Mouse (Mus musculus) midbrain, embryonic 10.5 days (tissue): ENCODE measurements around the gene Kcnk5. TPM values are rescaled to one million over a fixed set of nuclear protein-coding genes. Genes with fewer than 3 reads are reported as not detected.

Experiments
- DNase-seq: peaks from one replicate; pipeline ENCODE4 v3.0.0-alpha.2; 2017; ENCODE audit warnings: low spot score
- H3K27ac ChIP-seq: fragments of 300-500 bp; sonication (generic); replicated peaks from 2 replicates; pipeline ENCODE4 v1.5.1; 2016; ENCODE audit warnings: mild to moderate bottlenecking
- H3K27me3 ChIP-seq: fragments of 300-500 bp; sonication (generic); 2 replicates; pipeline ENCODE4 v1.6.1; 2016; ENCODE audit warnings: low read depth, mild to moderate bottlenecking; ENCODE audit not compliant: poor library complexity, severe bottlenecking
- H3K36me3 ChIP-seq: fragments of 300-500 bp; sonication (generic); 2 replicates; pipeline ENCODE4 v1.6.1; 2016; ENCODE audit warnings: mild to moderate bottlenecking, moderate library complexity
- H3K4me1 ChIP-seq: fragments of 300-500 bp; sonication (generic); 2 replicates; pipeline ENCODE4 v1.6.1; 2016
- H3K4me3 ChIP-seq: fragments of 300-500 bp; sonication (generic); 2 replicates; pipeline ENCODE4 v1.5.1; 2016; ENCODE audit warnings: mild to moderate bottlenecking, moderate library complexity
- H3K9me3 ChIP-seq: fragments of 300-500 bp; sonication (generic); replicated peaks from 2 replicates; pipeline ENCODE4 v1.6.1; 2016; ENCODE audit warnings: mild to moderate bottlenecking
- WGBS: fragments of 180-500 bp; shearing (Covaris S2); methylation state at CpG from one replicate; pipeline ENCODE4 v1.1.7; 2016; 5-methylcytosine and 5-hydroxymethylcytosine counted together
- polyA plus RNA-seq: library from polyadenylated mRNA; unstranded; fragments of >200 nt; fragmentation: Nextera tagmentation; extraction: Ambion mirVana; gene quantifications from 2 replicates; pipeline ENCODE4 v1.2.1, GENCODE M21; 2016

Kcnk5 gene
- polyA plus RNA-seq, 1 experiment from 2014 or later = 10.2 TPM

- no peak overlapping the region for H3K27ac ChIP-seq
- no peaks in the 10 kb centered on the region for H3K36me3 ChIP-seq
- no peaks in the 10 kb centered on the region for H3K27me3 ChIP-seq
- no peak for DNase-seq
- no peak overlapping the region for H3K4me3 ChIP-seq
- WGBS = 91% methylated on average over 11 of the region's 11 CpGs
- no peaks in the 10 kb centered on the region for H3K9me3 ChIP-seq
- peaks cover 14% of the 10 kb centered on the region for H3K4me1 ChIP-seq
These were observed 61.6 kb downstream of the Kcnk5 start for GRCm38 (mm10) chr14:20120012-20120411.

- Histone ChIP-seq H3K27ac (no peak overlapping the region), H3K36me3 (no peaks in the 10 kb centered on the region), H3K4me1 (peaks cover 11% of the 10 kb centered on the region), H3K4me3 (no peak overlapping the region), H3K9me3 (no peaks in the 10 kb centered on the region; the same call in 1 of the 2 replicates), H3K27me3 (no peaks in the 10 kb centered on the region)
- no peak for DNase-seq
- 68% methylated on average over 9 of the region's 9 CpGs for WGBS
These were observed 65.4 kb downstream of the Kcnk5 start for GRCm38 (mm10) chr14:20116149-20116605.

GRCm38 (mm10) chr14:20114951-20115350, 66.7 kb downstream of the Kcnk5 start:
- no peaks in the 10 kb centered on the region; the same call in 1 of the 2 replicates for H3K9me3 ChIP-seq
- peaks cover 11% of the 10 kb centered on the region for H3K4me1 ChIP-seq
- no peaks in the 10 kb centered on the region for H3K36me3 ChIP-seq
- H3K27me3 ChIP-seq = no peaks in the 10 kb centered on the region
- no peak overlapping the region for H3K4me3 ChIP-seq
- H3K27ac ChIP-seq = no peak overlapping the region
- DNase-seq = no peak
- WGBS = 91% methylated on average over 6 of the region's 6 CpGs

GRCm38 (mm10) chr14:20113964-20114363, 67.6 kb downstream of the Kcnk5 start:
- Histone ChIP-seq H3K27me3 (no peaks in the 10 kb centered on the region), H3K27ac (no peak overlapping the region), H3K4me1 (peaks cover 11% of the 10 kb centered on the region), H3K9me3 (no peaks in the 10 kb centered on the region; the same call in 1 of the 2 replicates), H3K36me3 (no peaks in the 10 kb centered on the region), H3K4me3 (no peak overlapping the region)
- DNase-seq = peak; percentile 83
- 7% methylated on average over 6 of the region's 6 CpGs for WGBS

- Histone ChIP-seq H3K9me3 (no peaks in the 10 kb centered on the region; the same call in 1 of the 2 replicates), H3K4me1 (peaks cover 11% of the 10 kb centered on the region), H3K27me3 (no peaks in the 10 kb centered on the region), H3K27ac (no peak overlapping the region), H3K4me3 (no peak overlapping the region), H3K36me3 (no peaks in the 10 kb centered on the region)
- WGBS = 67% methylated on average over 7 of the region's 7 CpGs
- DNase-seq = no peak
These were observed 68.2 kb downstream of the Kcnk5 start for GRCm38 (mm10) chr14:20113189-20113961.

- Histone ChIP-seq H3K27me3 (no peaks in the 10 kb centered on the region), H3K4me3 (no peak overlapping the region), H3K27ac (no peak overlapping the region), H3K9me3 (no peaks in the 10 kb centered on the region; the same call in 1 of the 2 replicates), H3K4me1 (peaks cover 9% of the 10 kb centered on the region), H3K36me3 (no peaks in the 10 kb centered on the region)
- no peak for DNase-seq
- 64% methylated on average over 3 of the region's 3 CpGs for WGBS
These were observed 69.4 kb downstream of the Kcnk5 start for GRCm38 (mm10) chr14:20112218-20112617.

- Histone ChIP-seq H3K36me3 (no peaks in the 10 kb centered on the region), H3K27me3 (no peaks in the 10 kb centered on the region), H3K9me3 (no peaks in the 10 kb centered on the region; the same call in 1 of the 2 replicates), H3K4me3 (no peak overlapping the region), H3K4me1 (no peaks in the 10 kb centered on the region), H3K27ac (no peak overlapping the region)
- 73% methylated on average over 1 of the region's 1 CpGs for WGBS
- no peak for DNase-seq
These were observed 70.7 kb downstream of the Kcnk5 start for GRCm38 (mm10) chr14:20110945-20111344.

- no peaks in the 10 kb centered on the region for H3K27me3 ChIP-seq
- no peaks in the 10 kb centered on the region for H3K4me1 ChIP-seq
- H3K9me3 ChIP-seq = no peaks in the 10 kb centered on the region
- no peak overlapping the region for H3K4me3 ChIP-seq
- DNase-seq = no peak
- H3K27ac ChIP-seq = no peak overlapping the region
- H3K36me3 ChIP-seq = no peaks in the 10 kb centered on the region
- 87% methylated on average over 6 of the region's 6 CpGs for whole genome bisulfite sequencing
These were observed 75.3 kb downstream of the Kcnk5 start for GRCm38 (mm10) chr14:20106271-20106670.

- no peak overlapping the region for H3K4me3 ChIP-seq
- H3K27ac ChIP-seq = no peak overlapping the region
- no peaks in the 10 kb centered on the region for H3K36me3 ChIP-seq
- H3K4me1 ChIP-seq = no peaks in the 10 kb centered on the region
- DNase-seq = no peak
- no peaks in the 10 kb centered on the region for H3K9me3 ChIP-seq
- WGBS = 55% methylated on average over 4 of the region's 4 CpGs
- no peaks in the 10 kb centered on the region for H3K27me3 ChIP-seq
These were observed 78.4 kb downstream of the Kcnk5 start for GRCm38 (mm10) chr14:20103207-20103606.

GRCm38 (mm10) chr14:20098061-20098460, 83.5 kb downstream of the Kcnk5 start:
- DNase-seq = no peak
- Histone ChIP-seq H3K27me3 (no peaks in the 10 kb centered on the region), H3K4me1 (no peaks in the 10 kb centered on the region), H3K4me3 (no peak overlapping the region), H3K36me3 (no peaks in the 10 kb centered on the region), H3K27ac (no peak overlapping the region), H3K9me3 (no peaks in the 10 kb centered on the region)
- WGBS = 73% methylated on average over 5 of the region's 5 CpGs

GRCm38 (mm10) chr14:20094942-20095341, 86.7 kb downstream of the Kcnk5 start:
- Histone ChIP-seq H3K27me3 (no peaks in the 10 kb centered on the region), H3K9me3 (no peaks in the 10 kb centered on the region), H3K36me3 (no peaks in the 10 kb centered on the region), H3K27ac (no peak overlapping the region), H3K4me1 (no peaks in the 10 kb centered on the region), H3K4me3 (no peak overlapping the region)
- 71% methylated on average over 5 of the region's 5 CpGs for WGBS
- DNase-seq = no peak

GRCm38 (mm10) chr14:20093493-20093892, 88.1 kb downstream of the Kcnk5 start:
- H3K4me3 ChIP-seq = no peak overlapping the region
- no peaks in the 10 kb centered on the region for H3K9me3 ChIP-seq
- H3K36me3 ChIP-seq = no peaks in the 10 kb centered on the region
- 28% methylated on average over 7 of the region's 7 CpGs for WGBS
- H3K27ac ChIP-seq = no peak overlapping the region
- peak; percentile 21 for DNase-seq
- no peaks in the 10 kb centered on the region for H3K4me1 ChIP-seq
- no peaks in the 10 kb centered on the region for H3K27me3 ChIP-seq
